Mouse (Mus musculus) gastrocnemius, adult 18-20 months (tissue): ENCODE results near the gene Bbs10. TPM values are rescaled to one million over a fixed set of nuclear protein-coding genes. Genes with fewer than 3 reads are reported as not detected.
A peak's percentile ranks its signal among the peaks of the same experiment; 100 is the strongest.

Source experiments
- DNase-seq: peaks from one replicate; pipeline ENCODE4 v3.0.0; 2021; ENCODE audit warnings: low spot score
- long read RNA-seq, 2 experiments: library from polyadenylated mRNA; stranded (forward); transcript quantifications; one replicate each; pipeline ENCODE4 v2.0.0; 2021
- total RNA-seq, 2 experiments: library from RNA; stranded (reverse); gene quantifications; 2 replicates each; pipeline ENCODE4 v1.2.3; 2021

The Bbs10 gene
- 1 to 10 TPM; 1.4 to 1.6 TPM for total RNA-seq
- long read RNA-seq, experiment 1 = 0 reads
- long read RNA-seq, experiment 2, partial matches to known transcripts = 0 of 4 reads
- long read RNA-seq, experiment 2, other reads (novel, unspliced or antisense) = 0 of 4 reads

- DNase-seq = peak; percentile 96
Measured at GRCm38 (mm10) chr10:111298140-111299098, at the start of gene Bbs10. Gene Bbs10, plus strand, starts transcription at chr10:111298679.

- DNase-seq = no peak
Measured at GRCm38 (mm10) chr10:111250192-111250591, 48.3 kb upstream of the Bbs10 start.

GRCm38 (mm10) chr10:111251666-111252065 is 46.8 kb upstream of the Bbs10 start:
- no peak for DNase-seq

- no peak for DNase-seq
Measured at GRCm38 (mm10) chr10:111255228-111255627, 43.3 kb upstream of the Bbs10 start.

GRCm38 (mm10) chr10:111256156-111256555 is 42.3 kb upstream of the Bbs10 start:
- DNase-seq = no peak

DNA sequence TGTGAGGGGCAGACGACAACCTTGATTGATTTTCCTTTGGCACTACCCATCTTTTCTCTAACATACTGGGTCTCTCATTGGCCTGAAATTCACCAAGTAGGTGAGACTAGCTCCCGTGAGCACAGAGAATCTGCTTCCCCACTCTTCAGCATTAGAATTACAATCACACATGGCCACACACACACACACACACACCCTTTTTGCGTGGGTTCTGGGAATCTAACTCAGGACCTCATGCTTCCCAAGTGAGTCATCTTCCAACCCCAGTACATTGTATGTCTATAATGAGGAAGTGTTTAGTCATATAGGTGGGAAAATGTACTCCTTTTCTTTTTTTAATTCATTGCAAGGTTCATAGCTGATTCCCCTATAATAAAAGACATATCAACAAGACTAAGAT is 41.1 kb upstream of the Bbs10 start:
- DNase-seq = no peak

- DNase-seq = no peak
Measured at GRCm38 (mm10) chr10:111258256-111258655, 40.2 kb upstream of the Bbs10 start.

DNA sequence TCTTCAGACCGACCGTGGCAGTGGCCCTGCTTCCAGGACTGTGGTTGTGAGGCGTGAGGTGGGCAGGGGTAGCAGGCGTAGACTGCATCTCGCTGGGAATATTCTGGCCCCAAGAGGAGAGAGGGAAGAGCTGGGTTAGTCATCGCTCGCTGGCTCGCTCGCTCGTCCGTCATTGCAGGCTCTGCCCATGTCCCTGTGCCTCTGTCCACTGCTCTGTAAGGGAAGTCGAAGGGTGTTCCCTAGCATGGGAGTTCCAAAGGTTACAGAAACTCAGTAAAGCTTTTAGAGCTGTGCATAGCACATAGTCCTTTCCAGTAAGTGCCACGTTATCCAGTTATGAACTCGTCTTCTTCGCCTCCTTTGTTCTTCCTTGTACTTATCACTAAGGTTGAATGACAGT is 26.8 kb upstream of the Bbs10 start:
- no peak for DNase-seq

DNA sequence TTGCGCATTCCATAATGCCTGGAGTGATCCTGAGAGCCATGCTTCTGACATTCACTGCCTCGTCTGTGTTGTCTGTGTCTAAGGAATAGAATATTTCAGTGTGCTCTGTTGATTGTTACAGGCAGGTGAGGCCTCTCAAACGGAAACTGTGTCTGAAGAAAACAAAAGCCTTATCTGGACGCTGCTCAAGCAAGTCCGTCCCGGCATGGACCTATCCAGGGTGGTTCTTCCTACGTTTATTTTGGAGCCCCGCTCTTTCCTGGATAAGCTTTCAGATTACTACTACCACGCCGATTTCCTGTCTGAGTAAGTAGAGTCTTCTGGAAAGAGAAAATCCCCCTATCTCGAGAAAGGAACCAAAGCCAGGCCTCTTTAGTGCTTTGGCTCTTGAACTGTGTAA is 25.6 kb upstream of the Bbs10 start:
- DNase-seq = no peak

- no peak for DNase-seq
Measured at GRCm38 (mm10) chr10:111273463-111274088, 24.9 kb upstream of the Bbs10 start.

DNA sequence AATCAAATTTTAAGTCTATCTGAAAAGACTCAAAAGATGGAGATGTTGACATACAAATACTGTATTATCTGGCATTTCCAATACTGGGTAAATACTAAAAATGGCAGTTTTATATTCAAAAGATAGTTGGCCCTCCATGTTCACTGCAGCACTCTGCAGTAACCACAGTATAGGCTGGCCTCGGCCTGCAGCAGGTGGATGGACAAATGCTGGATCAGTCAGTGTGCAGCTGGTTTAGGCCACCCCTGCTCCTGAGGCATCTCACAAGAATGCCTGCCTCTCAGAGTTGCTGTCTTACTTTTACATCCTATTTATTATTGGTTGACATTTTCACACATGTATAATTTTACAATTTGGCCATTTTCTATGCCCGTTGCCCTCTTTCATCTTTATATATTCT is 22.7 kb upstream of the Bbs10 start:
- no peak for DNase-seq

- no peak for DNase-seq
Measured at GRCm38 (mm10) chr10:111297631-111298030, 848 bp upstream of the Bbs10 start.

- DNase-seq = no peak
Measured at GRCm38 (mm10) chr10:111299591-111299990, 1.1 kb downstream of the Bbs10 start.

GRCm38 (mm10) chr10:111301041-111301440 is 2.6 kb downstream of the Bbs10 start:
- no peak for DNase-seq

- DNase-seq = no peak
Measured at GRCm38 (mm10) chr10:111302486-111302885, 4.0 kb downstream of the Bbs10 start.

GRCm38 (mm10) chr10:111308850-111309501 is 10.5 kb downstream of the Bbs10 start:
- no peak for DNase-seq

- DNase-seq = no peak
Measured at GRCm38 (mm10) chr10:111313282-111313681, 14.8 kb downstream of the Bbs10 start.

DNA sequence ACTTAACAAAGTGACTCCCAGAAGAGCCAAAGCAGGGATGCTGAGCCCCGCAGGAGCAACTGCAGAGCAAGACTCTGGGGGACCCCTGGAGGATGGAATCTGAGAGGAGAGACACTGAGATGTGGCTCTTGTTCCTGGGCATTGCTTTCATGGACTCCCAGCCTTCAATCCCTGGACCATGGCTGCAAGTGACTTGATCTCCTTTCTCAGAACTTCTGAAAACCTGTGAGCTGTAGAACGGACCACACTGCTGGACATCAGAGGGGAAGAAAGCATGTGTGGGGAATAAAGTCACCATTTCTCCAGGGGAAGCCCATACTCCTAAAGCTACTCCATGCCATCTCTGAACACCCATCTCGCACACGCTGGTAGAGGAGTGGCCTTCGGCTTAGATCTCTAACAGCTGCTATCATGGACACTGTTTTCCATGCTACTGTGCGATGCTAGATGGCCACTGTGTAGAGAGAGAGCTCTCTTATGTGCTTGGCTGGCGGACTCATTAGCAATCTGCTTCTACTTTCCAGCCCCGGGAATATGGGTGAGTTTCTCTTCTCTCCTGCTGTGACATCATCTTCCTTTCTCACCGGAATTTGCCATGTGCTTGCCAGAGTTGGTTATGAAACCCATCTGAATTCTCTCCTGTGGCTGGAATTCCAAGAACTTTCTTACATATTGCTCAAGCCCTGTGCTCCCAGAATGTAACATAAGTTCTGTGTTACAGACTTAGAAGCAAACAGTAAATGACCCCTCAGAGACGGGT is 16.3 kb downstream of the Bbs10 start:
- DNase-seq = peak; percentile 8

DNA sequence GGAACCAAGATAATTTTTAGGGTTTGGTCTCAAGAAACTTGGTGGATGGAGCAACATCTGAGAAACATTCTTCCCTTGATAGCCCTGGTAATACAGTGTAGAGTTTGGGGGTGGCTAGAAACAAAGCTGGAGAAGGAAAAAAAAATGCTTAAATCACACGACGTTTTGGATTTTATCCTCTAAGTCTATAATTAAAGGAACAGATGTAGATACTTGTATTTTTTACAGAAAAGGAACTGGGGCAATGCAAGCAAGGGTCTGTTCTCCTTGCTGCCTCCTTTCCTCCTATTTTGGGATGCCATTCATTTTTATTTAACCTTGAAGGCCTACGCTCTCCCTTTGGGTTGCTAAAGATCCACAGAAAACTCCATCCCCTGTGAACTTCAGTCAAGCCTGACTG is 17.5 kb downstream of the Bbs10 start:
- DNase-seq = no peak

- no peak for DNase-seq
Measured at GRCm38 (mm10) chr10:111318021-111318420, 19.5 kb downstream of the Bbs10 start.

DNA sequence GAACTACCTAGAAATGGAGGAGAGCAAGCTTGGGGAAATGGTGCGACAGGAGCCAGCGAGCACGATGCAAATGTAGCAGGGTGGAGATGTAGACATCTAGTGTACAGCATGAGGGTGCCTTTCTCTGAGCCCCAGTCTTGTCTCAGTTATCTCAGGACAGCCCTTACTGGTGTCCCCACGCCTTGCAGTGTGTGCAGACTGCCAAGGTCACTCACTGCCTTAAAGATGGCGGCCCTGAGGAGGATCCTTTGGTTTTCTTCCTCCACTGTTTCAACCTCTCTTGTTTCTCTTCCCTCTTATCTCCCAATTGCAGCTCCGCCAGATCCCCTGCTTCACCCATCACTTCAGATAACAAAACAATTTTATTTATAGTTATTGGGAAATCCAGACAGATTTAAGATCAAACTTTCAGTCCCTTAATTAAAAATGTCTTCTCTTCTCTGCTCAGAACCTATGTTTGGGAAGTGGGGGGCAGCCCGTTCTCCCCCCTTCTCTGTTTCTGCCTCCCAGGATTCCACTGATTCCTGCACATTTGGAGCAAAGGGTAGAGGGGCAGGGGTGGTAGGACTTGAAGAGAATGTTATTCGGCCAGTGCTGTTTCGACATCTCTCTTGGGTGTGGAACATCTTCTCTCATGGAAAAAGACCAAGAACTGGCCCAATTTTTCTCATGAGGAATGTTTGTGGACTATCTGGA is 20.5 kb downstream of the Bbs10 start:
- DNase-seq = no peak
